Mouse (Mus musculus) cortical plate, adult 2 months (tissue): ENCODE data around the gene Gtf2h2.

Experiments used
- CTCF ChIP-seq: fragments of 200-500 bp; IDR thresholded peaks from 2 replicates; pipeline ENCODE4 v1.5.1; 2011; ENCODE audit warnings: mild to moderate bottlenecking, control low read depth, low read length; ENCODE audit not compliant: insufficient read depth; ENCODE audit errors: extremely low read depth
- POLR2A ChIP-seq: fragments of 200-500 bp; IDR thresholded peaks from 2 replicates; pipeline ENCODE4 v1.6.1; 2011; ENCODE audit warnings: mild to moderate bottlenecking, low read length, control low read depth; ENCODE audit not compliant: insufficient read depth; ENCODE audit errors: extremely low read depth

DNA sequence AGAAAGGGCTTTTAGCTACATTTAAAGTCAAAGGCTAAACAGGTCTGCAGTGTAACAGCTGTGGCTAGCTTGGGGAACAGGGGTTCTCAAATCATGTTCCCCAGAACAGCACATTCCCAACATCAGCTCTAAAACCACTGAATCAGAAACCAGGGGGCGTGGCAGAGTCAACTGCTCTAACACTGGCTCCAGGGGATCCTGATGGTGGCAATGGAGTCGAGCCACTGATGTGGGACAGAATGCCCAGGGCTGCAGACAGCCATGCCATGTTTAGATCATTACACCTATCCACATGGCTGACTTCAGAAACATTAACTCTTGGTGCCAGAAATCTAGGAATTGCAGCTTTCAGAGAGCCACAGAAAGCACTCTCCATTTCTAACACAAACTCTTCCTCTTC is 26.8 kb upstream of the Gtf2h2 start:
- no peak for TF ChIP-seq POLR2A
- no peak for TF ChIP-seq CTCF
